Mouse (Mus musculus) testis, adult 2 months (tissue): ENCODE data around the gene Plekhg5.

Source experiments
- CTCF ChIP-seq: fragments of 200-500 bp; IDR thresholded peaks from 2 replicates; pipeline ENCODE4 v1.5.1; 2012; ENCODE audit warnings: low read depth, mild to moderate bottlenecking, inconsistent platforms, low read length, moderate library complexity; ENCODE audit not compliant: control insufficient read depth, insufficient read depth, insufficient replicate concordance
- POLR2A ChIP-seq: fragments of 200-500 bp; IDR thresholded peaks from 2 replicates; pipeline ENCODE4 v1.6.1; 2012; ENCODE audit warnings: low read depth, mild to moderate bottlenecking, inconsistent platforms, low read length, moderate library complexity; ENCODE audit not compliant: control insufficient read depth

- TF ChIP-seq POLR2A (no peak), CTCF (no peak)
Measured at GRCm38 (mm10) chr4:152029087-152029486, 43.2 kb upstream of the Plekhg5 start.
